Mouse (Mus musculus) erythroblast, embryonic 14.5 days (primary cell): ENCODE results near the gene Zfr2.

Source experiments
- GATA1 ChIP-seq: IDR thresholded peaks from 2 replicates; pipeline ENCODE4 v1.6.1; 2012; ENCODE audit warnings: low read length, inconsistent platforms, mixed read lengths
- TAL1 ChIP-seq: IDR thresholded peaks from 3 replicates; pipeline ENCODE4 v1.6.1; 2012; ENCODE audit warnings: low read length, inconsistent platforms, mixed read lengths

DNA sequence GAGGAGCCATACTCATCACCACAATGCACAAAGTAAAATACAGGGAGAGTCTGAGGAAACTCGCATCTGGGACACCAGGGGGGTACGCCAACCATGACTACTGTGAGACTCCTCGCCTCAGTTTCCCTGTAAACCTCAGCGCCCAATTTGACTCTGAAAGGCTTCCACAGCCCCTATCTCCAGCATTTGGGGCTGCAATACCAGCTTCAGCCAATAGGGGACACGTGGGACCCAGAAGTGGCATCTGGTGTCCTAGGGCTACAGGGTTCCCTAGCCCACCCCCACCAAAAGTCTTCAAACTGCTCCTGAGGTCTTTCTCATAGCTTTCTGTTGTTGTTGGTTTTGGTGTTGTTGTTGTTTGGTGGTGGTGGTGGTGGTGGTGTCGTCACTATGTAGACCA is 55.6 kb downstream of the Zfr2 start:
- TF ChIP-seq GATA1 (no peak), TAL1 (no peak)
